Mouse (Mus musculus) spleen, adult 2 months (tissue): ENCODE data around the gene Slc39a11.

Experiments
- CTCF ChIP-seq: fragments of 200-500 bp; IDR thresholded peaks from 2 replicates; pipeline ENCODE4 v1.5.1; 2011; ENCODE audit warnings: mild to moderate bottlenecking, inconsistent platforms; ENCODE audit not compliant: insufficient read depth, insufficient read length, insufficient replicate concordance; ENCODE audit errors: extremely low read depth
- POLR2A ChIP-seq: fragments of 200-500 bp; IDR thresholded peaks from 2 replicates; pipeline ENCODE4 v1.6.1; 2011; ENCODE audit warnings: low read depth, low read length, inconsistent platforms

GRCm38 (mm10) chr11:113201470-113201997 lies 448.3 kb downstream of the Slc39a11 start:
- TF ChIP-seq POLR2A (peak; percentile 95), CTCF (no peak)
